Mouse (Mus musculus) MEL (cell line): ENCODE data around the gene Mymk. TPM values are rescaled to one million over a fixed set of nuclear protein-coding genes. Genes with fewer than 3 reads are reported as not detected.

Experiments used
- DNase-seq: peaks from one replicate; pipeline ENCODE4 v3.0.0; 2011; ENCODE audit warnings: low read depth, low spot score
- H3K27ac ChIP-seq: 2 replicates; pipeline ENCODE4 v1.5.1; 2012; ENCODE audit warnings: low read depth, mild to moderate bottlenecking, control low read depth, low read length, moderate library complexity; ENCODE audit not compliant: control insufficient read depth
- H3K27me3 ChIP-seq, 2 experiments: fragments of 150-350 bp in 1 of 2; sonication (generic) in 1 of 2; 2 replicates each; pipeline ENCODE4 v1.6.1; 2012; ENCODE audit warnings: low read length in 2 of 2, mild to moderate bottlenecking in 2 of 2, improper control_type of control experiment in 1 of 2, moderate library complexity in 1 of 2; ENCODE audit not compliant: insufficient read depth in 2 of 2, control insufficient read depth in 1 of 2
- H3K36me3 ChIP-seq, 2 experiments: 2 replicates each; pipeline ENCODE4 v1.6.1; 2012 to 2014; ENCODE audit warnings: low read length in 2 of 2, improper control_type of control experiment in 1 of 2, inconsistent platforms in 1 of 2, mild to moderate bottlenecking in 1 of 2; ENCODE audit not compliant: insufficient read depth in 2 of 2, control insufficient read depth in 1 of 2
- H3K4me1 ChIP-seq, 2 experiments: fragments of 150-350 bp in 1 of 2; sonication (generic) in 1 of 2; 2 replicates each; pipeline ENCODE4 v1.6.1; 2012; ENCODE audit warnings: low read length in 2 of 2, improper control_type of control experiment in 1 of 2, mild to moderate bottlenecking in 1 of 2; ENCODE audit not compliant: insufficient read depth in 2 of 2, control insufficient read depth in 1 of 2
- H3K4me3 ChIP-seq, 2 experiments: fragments of 150-350 bp in 1 of 2; sonication (generic) in 1 of 2; 2 replicates each; pipeline ENCODE4 v1.5.1; 2012; ENCODE audit warnings: low read depth in 2 of 2, low read length in 2 of 2, mild to moderate bottlenecking in 2 of 2, moderate library complexity in 2 of 2, control low read depth in 1 of 2, improper control_type of control experiment in 1 of 2; ENCODE audit not compliant: control insufficient read depth in 1 of 2, insufficient read depth in 1 of 2
- H3K79me2 ChIP-seq: 2 replicates; pipeline ENCODE4 v1.6.1; 2012; ENCODE audit warnings: mild to moderate bottlenecking, low read length, moderate library complexity; ENCODE audit not compliant: control insufficient read depth, poor library complexity, insufficient read depth
- H3K9ac ChIP-seq: 2 replicates; pipeline ENCODE4 v1.6.1; 2012; ENCODE audit warnings: low read depth, mild to moderate bottlenecking, control low read depth, low read length, moderate library complexity; ENCODE audit not compliant: control insufficient read depth, poor library complexity, severe bottlenecking
- H3K9me3 ChIP-seq: fragments of 150-350 bp; sonication (generic); replicated peaks from 2 replicates; pipeline ENCODE4 v1.6.1; 2012; ENCODE audit warnings: mild to moderate bottlenecking, low read length, improper control_type of control experiment, moderate library complexity; ENCODE audit not compliant: insufficient read depth
- CHD2 ChIP-seq: IDR thresholded peaks from 2 replicates; pipeline ENCODE4 v1.6.1; 2011; ENCODE audit warnings: low read length, improper control_type of control experiment
- CTCF ChIP-seq, 3 experiments: IDR thresholded peaks in 2 of 3; conservative IDR thresholded peaks in 1 of 3; 2 replicates each; pipeline ENCODE4 v1.5.1; 2011 to 2012; ENCODE audit warnings: low read length in 3 of 3, low read depth in 2 of 3, mild to moderate bottlenecking in 2 of 3, improper control_type of control experiment in 1 of 3, inconsistent platforms in 1 of 3, mixed read lengths in 1 of 3, moderate library complexity in 1 of 3; ENCODE audit not compliant: control insufficient read depth in 1 of 3, insufficient read depth in 1 of 3, poor library complexity in 1 of 3, severe bottlenecking in 1 of 3
- E2F4 ChIP-seq: IDR thresholded peaks from 2 replicates; pipeline ENCODE4 v1.6.1; 2011; ENCODE audit warnings: low read depth, low read length, improper control_type of control experiment, borderline replicate concordance
- EP300 ChIP-seq, 2 experiments: IDR thresholded peaks; 2 replicates each; pipeline ENCODE4 v1.6.1; 2011; ENCODE audit warnings: improper control_type of control experiment in 2 of 2, low read length in 2 of 2, low read depth in 1 of 2, mild to moderate bottlenecking in 1 of 2
- HCFC1 ChIP-seq: IDR thresholded peaks from 2 replicates; pipeline ENCODE4 v1.6.1; 2012; ENCODE audit warnings: low read depth, mild to moderate bottlenecking, inconsistent platforms, low read length, improper control_type of control experiment, moderate library complexity
- MAZ ChIP-seq: IDR thresholded peaks from 2 replicates; pipeline ENCODE4 v1.6.1; 2012; ENCODE audit warnings: low read depth, mild to moderate bottlenecking, inconsistent platforms, low read length, improper control_type of control experiment
- MEF2A ChIP-seq: IDR thresholded peaks from 2 replicates; pipeline ENCODE4 v1.6.1; 2014; ENCODE audit warnings: low read depth, mild to moderate bottlenecking, inconsistent platforms, low read length, improper control_type of control experiment; ENCODE audit not compliant: poor library complexity, insufficient replicate concordance, severe bottlenecking; ENCODE audit errors: extremely low read depth
- MYB ChIP-seq: IDR thresholded peaks from 2 replicates; pipeline ENCODE4 v1.6.1; 2011; ENCODE audit warnings: mild to moderate bottlenecking, low read depth, low read length, improper control_type of control experiment
- MYC ChIP-seq: IDR thresholded peaks from 2 replicates; pipeline ENCODE4 v1.6.1; 2011; ENCODE audit warnings: low read depth, mild to moderate bottlenecking, low read length, improper control_type of control experiment, moderate library complexity
- NELFE ChIP-seq: IDR thresholded peaks from 2 replicates; pipeline ENCODE4 v1.6.1; 2011; ENCODE audit warnings: low read depth, low read length, improper control_type of control experiment
- NRF1 ChIP-seq: IDR thresholded peaks from 2 replicates; pipeline ENCODE4 v1.6.1; 2014; ENCODE audit warnings: low read depth, mild to moderate bottlenecking, inconsistent platforms, low read length, improper control_type of control experiment, moderate library complexity; ENCODE audit not compliant: poor library complexity, insufficient read depth, severe bottlenecking
- POLR2A ChIP-seq, 2 experiments: IDR thresholded peaks; 2 replicates each; pipeline ENCODE4 v1.6.1; 2011 to 2012; ENCODE audit warnings: low read length in 2 of 2, mild to moderate bottlenecking in 2 of 2, control low read depth in 1 of 2, improper control_type of control experiment in 1 of 2, low read depth in 1 of 2, moderate library complexity in 1 of 2; ENCODE audit not compliant: control insufficient read depth in 1 of 2, insufficient read depth in 1 of 2, poor library complexity in 1 of 2
- POLR2AphosphoS5 ChIP-seq: IDR thresholded peaks from 2 replicates; pipeline ENCODE4 v1.6.1; 2012; ENCODE audit warnings: low read depth, borderline replicate concordance, mild to moderate bottlenecking, inconsistent platforms, low read length, moderate library complexity, mixed read lengths
- RAD21 ChIP-seq: IDR thresholded peaks from 2 replicates; pipeline ENCODE4 v1.6.1; 2011; ENCODE audit warnings: mild to moderate bottlenecking, low read depth, low read length, improper control_type of control experiment
- RCOR1 ChIP-seq: IDR thresholded peaks from 2 replicates; pipeline ENCODE4 v1.6.1; 2012; ENCODE audit warnings: low read depth, mild to moderate bottlenecking, inconsistent platforms, low read length, improper control_type of control experiment
- SIN3A ChIP-seq: IDR thresholded peaks from 2 replicates; pipeline ENCODE4 v1.6.1; 2012; ENCODE audit warnings: low read length, improper control_type of control experiment, inconsistent platforms
- SMC3 ChIP-seq: IDR thresholded peaks from 2 replicates; pipeline ENCODE4 v1.6.1; 2011; ENCODE audit warnings: low read depth, low read length, improper control_type of control experiment
- TAL1 ChIP-seq: IDR thresholded peaks from 2 replicates; pipeline ENCODE4 v1.6.1; 2012; ENCODE audit warnings: mild to moderate bottlenecking, inconsistent platforms, low read length, moderate library complexity, mixed read lengths
- USF1 ChIP-seq: IDR thresholded peaks from 2 replicates; pipeline ENCODE4 v1.6.1; 2014; ENCODE audit warnings: low read depth, mild to moderate bottlenecking, inconsistent platforms, low read length, improper control_type of control experiment, moderate library complexity
- ZC3H11A ChIP-seq: IDR thresholded peaks from 2 replicates; pipeline ENCODE4 v1.6.1; 2012; ENCODE audit warnings: low read depth, mild to moderate bottlenecking, inconsistent platforms, low read length, improper control_type of control experiment
- polyA plus RNA-seq, 2 experiments: library from polyadenylated mRNA; stranded (reverse) in 1 of 2; unstranded in 1 of 2; fragments of >175 nt in 1 of 2; fragments of >200 nt in 1 of 2; gene quantifications; 2 replicates each; pipeline versions ENCODE4 v1.2.1 to v1.2.4; 2012; ENCODE audit warnings: low replicate concordance in 2 of 2, low read depth in 1 of 2; ENCODE audit not compliant: insufficient read length in 2 of 2, insufficient read depth in 1 of 2, missing spikeins in 1 of 2
- total RNA-seq: library from RNA; depleted of rRNA; stranded (reverse); fragments of 300-350 nt; gene quantifications from 2 replicates; pipeline ENCODE4 v1.2.3, GENCODE M21; 2012

The Mymk gene
- total and polyA plus RNA-seq, 3 experiments, result not detected

DNA sequence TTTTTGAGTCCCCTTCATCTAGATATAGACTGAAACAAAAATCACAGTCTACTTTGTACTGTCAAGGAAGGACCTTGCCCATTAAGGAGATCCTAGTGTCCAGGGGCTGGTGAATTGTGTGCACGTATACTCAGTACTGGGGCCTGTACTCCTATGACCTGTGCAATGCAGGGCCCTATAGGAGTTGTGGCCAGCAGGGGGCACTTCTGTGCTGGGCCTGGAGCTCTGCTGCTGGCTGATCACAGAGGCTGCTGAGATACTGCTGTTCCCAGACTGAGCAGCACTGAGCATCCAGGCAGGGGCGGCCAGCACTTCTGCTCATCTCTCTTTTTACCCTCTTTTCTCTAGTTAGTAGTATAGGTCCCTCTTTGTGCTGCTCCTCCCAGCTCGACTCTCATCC is 28.5 kb downstream of the Mymk start:
- Histone ChIP-seq H3K4me3 (no peak overlapping the region), H3K27ac (no peak overlapping the region), H3K4me1 (peaks cover 0 to under 1% of the 10 kb centered on the region in 2 experiments; a peak in 1 of 4 replicates), H3K79me2 (no peaks in the 10 kb centered on the region), H3K36me3 (no peaks in the 10 kb centered on the region)
- peak; percentile 75 for DNase-seq
- TF ChIP-seq ZC3H11A (peak; percentile 61), E2F4 (no peak), SIN3A (no peak), RAD21 (peak; percentile 70), SMC3 (peak; percentile 93), TAL1 (no peak), CTCF (IDR thresholded peaks at IDR 0.05 in 2 of 3, conservative IDR thresholded peaks at IDR 0.05 in 1 of 3; ENCODE audit: control insufficient read depth in 1 of 3, insufficient read depth in 1 of 3, low read depth in 2 of 3, low read length in 3 of 3, poor library complexity in 1 of 3, severe bottlenecking in 1 of 3) (peak; percentile 75 to 91 (median 82)), MEF2A (no peak), MYB (no peak), CHD2 (no peak), HCFC1 (no peak), POLR2A (IDR thresholded peaks at IDR 0.05; ENCODE audit: control insufficient read depth in 1 of 2, insufficient read depth in 1 of 2, low read depth in 1 of 2, low read length in 2 of 2, poor library complexity in 1 of 2) (no peak), USF1 (no peak), MYC (no peak)
- TF ChIP-seq, all 39 proteins: peak for 4
- Histone ChIP-seq H3K9me3 (no peaks in the 10 kb centered on the region), H3K27me3 (peaks cover 8 to 14% of the 10 kb centered on the region in 2 experiments), H3K9ac (no peak overlapping the region)

DNA sequence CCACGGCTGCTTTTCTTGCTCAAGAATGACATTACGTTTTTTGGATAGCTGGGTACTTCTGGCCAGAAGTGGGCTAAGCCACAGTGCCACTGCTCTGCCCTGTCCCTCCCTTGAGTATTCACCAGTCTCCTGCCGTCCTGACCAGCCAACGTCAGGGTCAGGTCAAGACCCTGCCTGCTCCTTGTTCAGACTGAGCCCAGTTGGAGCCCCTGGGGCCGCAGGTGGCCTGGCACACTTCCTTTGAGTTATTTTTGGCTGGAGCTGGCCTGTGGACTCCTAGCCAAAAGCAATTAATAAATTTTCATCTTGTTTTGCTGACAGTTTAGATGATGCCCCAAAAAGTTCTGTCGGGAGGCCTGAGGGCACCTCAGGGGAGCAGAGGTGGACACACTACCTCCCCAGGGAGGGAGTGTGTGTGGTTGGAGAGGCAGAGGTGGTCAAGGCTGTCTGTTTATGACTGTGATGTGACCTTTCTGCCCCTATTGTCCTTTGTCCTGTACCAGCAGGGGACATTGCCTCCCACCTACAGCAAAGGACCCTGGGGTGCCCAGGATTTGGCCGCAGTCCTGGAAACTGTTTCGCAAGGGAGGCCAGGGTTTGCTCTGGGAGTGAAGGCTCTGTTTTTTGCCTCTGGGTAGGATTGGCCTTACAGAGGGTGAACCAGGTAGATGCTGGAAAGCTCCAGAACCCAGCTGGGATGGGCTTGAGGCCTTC is 29.7 kb downstream of the Mymk start:
- Histone ChIP-seq H3K36me3 (no peaks in the 10 kb centered on the region), H3K79me2 (no peaks in the 10 kb centered on the region), H3K9me3 (no peaks in the 10 kb centered on the region), H3K4me3 (no peak overlapping the region), H3K4me1 (peaks cover 0 to 7% of the 10 kb centered on the region in 2 experiments; a peak in 1 of 4 replicates), H3K27me3 (peaks cover 8% of the 10 kb centered on the region in 2 experiments; a peak in 3 of 4 replicates), H3K9ac (no peak overlapping the region), H3K27ac (no peak overlapping the region)
- no peak for DNase-seq
- TF ChIP-seq TAL1 (no peak), NRF1 (no peak), USF1 (no peak), RCOR1 (no peak), RAD21 (no peak), NELFE (no peak), POLR2AphosphoS5 (no peak), MEF2A (no peak), EP300 (IDR thresholded peaks at IDR 0.05; ENCODE audit: low read depth in 1 of 2, low read length in 2 of 2) (no peak), E2F4 (no peak), POLR2A (IDR thresholded peaks at IDR 0.05; ENCODE audit: control insufficient read depth in 1 of 2, insufficient read depth in 1 of 2, low read depth in 1 of 2, low read length in 2 of 2, poor library complexity in 1 of 2) (no peak), MAZ (no peak)
